Mouse (Mus musculus): ENCODE results near the gene Tomm40l. TPM values are rescaled to one million over a fixed set of nuclear protein-coding genes. Genes with fewer than 3 reads are reported as not detected.

Gene Tomm40l
- polyA plus RNA-seq, 1 experiment from 2014 or later = 45.5 TPM

DNA sequence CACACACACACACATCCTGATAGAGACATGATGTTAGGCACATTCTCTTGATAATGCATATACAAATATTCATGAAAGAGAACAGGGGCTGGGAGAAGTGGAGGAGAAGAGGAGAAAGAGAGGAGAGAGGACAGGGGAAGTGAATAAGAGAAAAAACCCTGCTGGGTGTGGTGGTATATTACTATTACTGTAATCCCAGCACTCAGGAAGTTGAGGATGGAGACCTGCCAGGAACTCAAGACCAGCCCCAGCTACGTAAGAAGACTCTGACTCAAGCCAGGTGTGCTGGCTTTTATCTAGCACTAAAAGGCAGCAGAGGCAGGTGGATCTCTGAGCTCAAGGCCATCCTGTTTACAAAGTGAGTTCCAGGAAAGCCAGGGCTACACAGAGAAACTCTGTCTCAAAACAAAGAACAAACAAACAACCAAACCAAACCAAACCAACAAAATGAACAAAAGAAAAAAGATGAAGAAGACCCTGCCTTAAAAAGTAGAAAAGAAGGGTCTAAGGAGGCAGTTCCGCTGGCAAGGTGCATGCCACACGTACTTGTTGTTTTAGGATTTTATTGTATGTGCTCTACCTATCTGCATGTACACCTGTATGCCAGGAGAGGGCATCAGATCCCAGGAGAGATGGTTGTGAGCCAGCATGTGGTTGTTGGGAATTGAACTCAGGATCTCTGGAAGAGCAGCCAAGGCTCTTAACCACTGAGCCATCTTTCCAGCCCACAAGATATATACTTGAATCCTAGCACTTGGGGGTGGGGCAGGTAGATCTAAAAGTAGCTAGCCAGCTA is 41.5 kb upstream of the Tomm40l start:
- no peaks in the 10 kb centered on the region for H3K9me3 ChIP-seq (ENCODE audit: control insufficient read depth, low read length)
- H3K4me1 ChIP-seq (ENCODE audit: control insufficient read depth, insufficient read depth, low read length) = peaks cover 10% of the 10 kb centered on the region; the same call in 1 of the 2 replicates
- WGBS = 80% methylated on average over 3 of the region's 3 CpGs
- H3K27me3 ChIP-seq (ENCODE audit: control insufficient read depth, insufficient read depth, low read length) = no peaks in the 10 kb centered on the region
- peak overlapping the region; percentile 72 for H3K27ac ChIP-seq (ENCODE audit: low read depth, low read length)
- H3K4me3 ChIP-seq (ENCODE audit: low read depth, low read length) = no peak overlapping the region
- H3K9ac ChIP-seq (replicated peaks; ENCODE audit: low read depth, low read length) = no peak overlapping the region
- no peak for ATAC-seq (ENCODE audit: low read depth)
- H3K36me3 ChIP-seq (ENCODE audit: control insufficient read depth, insufficient read depth, low read length) = no peaks in the 10 kb centered on the region
- H3K4me2 ChIP-seq (ENCODE audit: low read depth, low read length) = peak overlapping the region; percentile 42

GRCm38 (mm10) chr1:171263185-171263611 is 40.9 kb upstream of the Tomm40l start:
- peak; percentile 94 for ATAC-seq (ENCODE audit: low read depth)
- Histone ChIP-seq H3K4me3 (ENCODE audit: low read depth, low read length) (no peak overlapping the region), H3K9ac (replicated peaks; ENCODE audit: low read depth, low read length) (no peak overlapping the region), H3K27me3 (ENCODE audit: control insufficient read depth, insufficient read depth, low read length) (no peaks in the 10 kb centered on the region), H3K4me1 (ENCODE audit: control insufficient read depth, insufficient read depth, low read length) (peaks cover 10% of the 10 kb centered on the region; the same call in 1 of the 2 replicates), H3K27ac (ENCODE audit: low read depth, low read length) (peak overlapping the region; percentile 76), H3K4me2 (ENCODE audit: low read depth, low read length) (peak overlapping the region; percentile 42), H3K9me3 (ENCODE audit: control insufficient read depth, low read length) (no peaks in the 10 kb centered on the region), H3K36me3 (ENCODE audit: control insufficient read depth, insufficient read depth, low read length) (no peaks in the 10 kb centered on the region)
- WGBS = 0% methylated on average over 2 of the region's 2 CpGs

- no peaks in the 10 kb centered on the region for H3K27me3 ChIP-seq (ENCODE audit: control insufficient read depth, insufficient read depth, low read length)
- H3K27ac ChIP-seq (ENCODE audit: low read depth, low read length) = peak overlapping the region; percentile 76
- peak; percentile 76 for ATAC-seq (ENCODE audit: low read depth)
- peak overlapping the region; percentile 32 for H3K9ac ChIP-seq (replicated peaks; ENCODE audit: low read depth, low read length)
- peak overlapping the region; percentile 14 for H3K4me3 ChIP-seq (ENCODE audit: low read depth, low read length)
- H3K4me1 ChIP-seq (ENCODE audit: control insufficient read depth, insufficient read depth, low read length) = peaks cover 10% of the 10 kb centered on the region; the same call in 1 of the 2 replicates
- WGBS = 4% methylated on average over 8 of the region's 8 CpGs
- H3K36me3 ChIP-seq (ENCODE audit: control insufficient read depth, insufficient read depth, low read length) = no peaks in the 10 kb centered on the region
- no peaks in the 10 kb centered on the region for H3K9me3 ChIP-seq (ENCODE audit: control insufficient read depth, low read length)
- peak overlapping the region; percentile 42 for H3K4me2 ChIP-seq (ENCODE audit: low read depth, low read length)
Observed at GRCm38 (mm10) chr1:171262594-171263130, 40.3 kb upstream of the Tomm40l start.

- WGBS = 88% methylated on average over 3 of the region's 3 CpGs
- H3K9ac ChIP-seq (replicated peaks; ENCODE audit: low read depth, low read length) = no peak overlapping the region
Observed at GRCm38 (mm10) chr1:171260316-171260715, 38.0 kb upstream of the Tomm40l start.

DNA sequence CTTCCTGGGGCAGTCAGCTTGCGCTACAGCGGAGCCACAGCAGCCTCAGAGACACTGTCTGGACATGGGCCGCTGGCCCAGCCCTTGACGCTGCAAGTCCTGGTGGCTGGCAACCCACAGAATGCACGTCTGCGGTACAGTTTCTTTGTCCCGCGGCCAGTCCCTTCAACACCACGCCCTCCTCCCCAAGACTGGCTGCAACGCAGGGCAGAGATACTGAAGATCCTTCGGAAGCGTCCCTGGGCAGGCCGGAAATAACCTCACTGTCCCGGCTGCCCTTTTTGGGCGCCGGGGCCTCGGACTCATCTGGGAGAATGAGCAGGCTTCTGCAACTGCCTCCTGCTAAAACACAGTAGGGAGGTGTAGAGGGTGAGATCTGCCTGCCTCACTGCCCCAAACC is 36.6 kb upstream of the Tomm40l start:
- WGBS = 84% methylated on average over 17 of the region's 17 CpGs
- no peak overlapping the region for H3K4me3 ChIP-seq (ENCODE audit: low read depth, low read length)
- H3K9ac ChIP-seq (replicated peaks; ENCODE audit: low read depth, low read length) = no peak overlapping the region
- no peaks in the 10 kb centered on the region for H3K9me3 ChIP-seq (ENCODE audit: control insufficient read depth, low read length)
- no peaks in the 10 kb centered on the region for H3K36me3 ChIP-seq (ENCODE audit: control insufficient read depth, insufficient read depth, low read length)
- peaks cover 10% of the 10 kb centered on the region; the same call in 1 of the 2 replicates for H3K4me1 ChIP-seq (ENCODE audit: control insufficient read depth, insufficient read depth, low read length)
- H3K27me3 ChIP-seq (ENCODE audit: control insufficient read depth, insufficient read depth, low read length) = no peaks in the 10 kb centered on the region
- no peak for ATAC-seq (ENCODE audit: low read depth)
- H3K4me2 ChIP-seq (ENCODE audit: low read depth, low read length) = no peak overlapping the region
- H3K27ac ChIP-seq (ENCODE audit: low read depth, low read length) = no peak overlapping the region

More at GRCm38 (mm10) chr1:171260316-171260715, 38.0 kb upstream of the Tomm40l start:
- Histone ChIP-seq H3K27ac (ENCODE audit: low read depth, low read length) (no peak overlapping the region), H3K9me3 (ENCODE audit: control insufficient read depth, low read length) (no peaks in the 10 kb centered on the region), H3K36me3 (ENCODE audit: control insufficient read depth, insufficient read depth, low read length) (no peaks in the 10 kb centered on the region), H3K4me2 (ENCODE audit: low read depth, low read length) (no peak overlapping the region), H3K4me3 (ENCODE audit: low read depth, low read length) (no peak overlapping the region), H3K27me3 (ENCODE audit: control insufficient read depth, insufficient read depth, low read length) (no peaks in the 10 kb centered on the region), H3K4me1 (ENCODE audit: control insufficient read depth, insufficient read depth, low read length) (peaks cover 10% of the 10 kb centered on the region; the same call in 1 of the 2 replicates)
- no peak for ATAC-seq (ENCODE audit: low read depth)

DNA sequence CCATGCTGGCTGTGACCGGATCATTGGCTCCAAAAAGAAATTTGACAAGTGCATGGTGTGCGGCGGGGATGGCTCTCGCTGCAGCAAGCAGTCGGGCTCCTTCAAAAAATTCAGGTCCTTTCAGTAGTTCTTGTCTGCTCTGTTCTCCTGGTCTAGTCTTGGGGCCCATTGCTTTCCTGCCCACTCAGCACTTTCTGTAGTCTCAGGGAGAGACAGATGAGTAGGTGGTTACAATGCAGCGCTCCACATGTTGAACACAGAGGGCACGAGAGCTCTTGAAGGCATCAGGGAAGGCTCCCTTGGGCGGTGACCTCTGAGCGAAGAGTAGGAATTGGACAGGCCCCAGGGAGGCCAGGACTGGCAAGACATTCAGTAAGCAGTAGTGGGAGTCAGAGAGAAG is 35.5 kb upstream of the Tomm40l start:
- WGBS = 88% methylated on average over 9 of the region's 9 CpGs
- H3K36me3 ChIP-seq (ENCODE audit: control insufficient read depth, insufficient read depth, low read length) = no peaks in the 10 kb centered on the region
- H3K9me3 ChIP-seq (ENCODE audit: control insufficient read depth, low read length) = no peaks in the 10 kb centered on the region
- no peak overlapping the region for H3K27ac ChIP-seq (ENCODE audit: low read depth, low read length)
- H3K4me1 ChIP-seq (ENCODE audit: control insufficient read depth, insufficient read depth, low read length) = peaks cover 5% of the 10 kb centered on the region; the same call in 1 of the 2 replicates
- H3K27me3 ChIP-seq (ENCODE audit: control insufficient read depth, insufficient read depth, low read length) = no peaks in the 10 kb centered on the region
- H3K4me2 ChIP-seq (ENCODE audit: low read depth, low read length) = no peak overlapping the region
- no peak overlapping the region for H3K9ac ChIP-seq (replicated peaks; ENCODE audit: low read depth, low read length)
- no peak overlapping the region for H3K4me3 ChIP-seq (ENCODE audit: low read depth, low read length)
- ATAC-seq (ENCODE audit: low read depth) = no peak

DNA sequence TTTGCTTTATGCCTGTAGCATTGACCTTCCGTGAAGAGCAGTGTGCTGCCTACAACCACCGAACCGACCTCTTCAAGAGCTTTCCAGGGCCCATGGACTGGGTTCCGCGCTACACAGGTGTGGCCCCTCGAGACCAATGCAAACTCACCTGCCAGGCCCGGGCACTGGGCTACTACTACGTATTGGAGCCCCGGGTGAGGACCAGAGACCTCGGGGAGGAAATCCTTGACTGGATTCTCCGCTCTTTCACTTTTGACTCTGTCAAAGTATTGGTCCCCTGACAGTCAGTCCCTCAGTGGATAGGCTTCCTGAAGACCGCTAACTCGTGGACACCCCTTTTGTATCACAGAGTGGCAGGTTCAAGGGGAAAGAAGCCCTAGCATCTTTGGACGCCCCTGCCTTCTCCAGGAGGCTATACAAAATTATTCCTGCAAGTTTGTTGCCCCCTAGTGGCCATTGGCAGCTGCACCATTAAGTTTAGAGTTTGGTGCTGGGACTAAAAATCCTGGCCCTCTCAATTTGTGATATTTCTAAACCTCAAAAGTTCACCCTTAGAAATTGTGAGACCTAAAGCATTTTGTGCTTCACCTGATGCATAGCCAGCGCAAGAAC is 34.7 kb upstream of the Tomm40l start:
- Histone ChIP-seq H3K4me3 (ENCODE audit: low read depth, low read length) (no peak overlapping the region), H3K4me2 (ENCODE audit: low read depth, low read length) (no peak overlapping the region), H3K27ac (ENCODE audit: low read depth, low read length) (no peak overlapping the region), H3K36me3 (ENCODE audit: control insufficient read depth, insufficient read depth, low read length) (no peaks in the 10 kb centered on the region), H3K9me3 (ENCODE audit: control insufficient read depth, low read length) (no peaks in the 10 kb centered on the region), H3K9ac (replicated peaks; ENCODE audit: low read depth, low read length) (no peak overlapping the region), H3K4me1 (ENCODE audit: control insufficient read depth, insufficient read depth, low read length) (peaks cover under 1% of the 10 kb centered on the region; the same call in 1 of the 2 replicates), H3K27me3 (ENCODE audit: control insufficient read depth, insufficient read depth, low read length) (no peaks in the 10 kb centered on the region)
- 69% methylated on average over 15 of the region's 15 CpGs for WGBS
- 0 out of 2 replicates have a peak, but pooled peaks have one; percentile 32 for ATAC-seq (ENCODE audit: low read depth)

DNA sequence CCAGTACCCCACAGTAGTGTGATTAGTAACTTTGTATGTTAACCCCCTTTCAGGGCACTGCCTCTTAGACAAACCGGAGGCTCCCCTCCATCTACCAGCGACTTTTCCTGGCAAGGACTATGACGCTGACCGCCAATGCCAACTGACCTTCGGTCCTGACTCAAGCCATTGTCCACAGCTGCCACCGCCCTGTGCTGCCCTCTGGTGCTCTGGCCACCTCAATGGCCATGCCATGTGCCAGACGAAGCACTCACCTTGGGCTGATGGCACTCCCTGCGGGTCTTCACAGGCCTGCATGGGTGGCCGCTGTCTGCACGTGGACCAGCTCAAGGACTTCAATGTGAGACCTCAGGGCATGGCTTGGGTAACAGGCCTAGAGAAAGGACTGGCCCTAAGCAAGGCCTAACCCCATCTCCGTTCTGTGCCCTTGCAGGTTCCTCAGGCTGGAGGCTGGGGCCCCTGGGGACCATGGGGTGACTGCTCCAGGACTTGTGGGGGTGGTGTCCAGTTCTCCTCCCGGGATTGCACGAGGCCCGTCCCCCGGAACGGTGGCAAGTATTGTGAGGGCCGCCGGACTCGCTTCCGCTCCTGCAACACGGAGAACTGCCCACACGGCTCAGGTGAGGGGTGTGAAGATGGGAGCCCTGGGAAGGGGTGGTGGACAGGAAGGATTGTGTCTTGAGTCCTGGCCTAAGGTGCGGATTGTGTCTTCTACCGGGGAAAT is 33.9 kb upstream of the Tomm40l start:
- ATAC-seq (ENCODE audit: low read depth) = no peak

More for the DNA sequence above, 33.9 kb upstream of the Tomm40l start:
- WGBS = 92% methylated on average over 24 of the region's 24 CpGs
- no peaks in the 10 kb centered on the region for H3K27me3 ChIP-seq (ENCODE audit: control insufficient read depth, insufficient read depth, low read length)
- no peak overlapping the region for H3K4me2 ChIP-seq (ENCODE audit: low read depth, low read length)
- H3K9ac ChIP-seq (replicated peaks; ENCODE audit: low read depth, low read length) = no peak overlapping the region
- H3K4me1 ChIP-seq (ENCODE audit: control insufficient read depth, insufficient read depth, low read length) = peaks cover 4% of the 10 kb centered on the region
- H3K27ac ChIP-seq (ENCODE audit: low read depth, low read length) = no peak overlapping the region
- no peak overlapping the region for H3K4me3 ChIP-seq (ENCODE audit: low read depth, low read length)
- H3K9me3 ChIP-seq (ENCODE audit: control insufficient read depth, low read length) = no peaks in the 10 kb centered on the region
- no peaks in the 10 kb centered on the region for H3K36me3 ChIP-seq (ENCODE audit: control insufficient read depth, insufficient read depth, low read length)

All from neural tube, embryonic 14.5 days (tissue).